Mouse (Mus musculus) heart, embryonic 12.5 days (tissue): ENCODE measurements around the gene Vamp5. TPM values are rescaled to one million over a fixed set of nuclear protein-coding genes. Genes with fewer than 3 reads are reported as not detected.

Source experiments
- ATAC-seq: fragments of 200-750 bp; cut with Nextera tagmentation; 2 replicates; pipeline ENCODE4 v1.8.0; 2017; ENCODE audit warnings: moderate TSS enrichment, moderate library complexity; ENCODE audit not compliant: insufficient number of reproducible peaks, low FRiP score
- H3K27ac ChIP-seq: fragments of 300-500 bp; sonication (generic); 2 replicates; pipeline ENCODE4 v1.5.1; 2016; ENCODE audit warnings: mild to moderate bottlenecking, moderate library complexity; ENCODE audit not compliant: poor library complexity, severe bottlenecking
- H3K27me3 ChIP-seq: fragments of 300-500 bp; sonication (generic); replicated peaks from 2 replicates; pipeline ENCODE4 v1.6.1; 2016; ENCODE audit warnings: mild to moderate bottlenecking, moderate library complexity
- H3K36me3 ChIP-seq: fragments of 300-500 bp; sonication (generic); 2 replicates; pipeline ENCODE4 v1.6.1; 2016; ENCODE audit warnings: mild to moderate bottlenecking, moderate library complexity
- H3K4me1 ChIP-seq: fragments of 300-500 bp; sonication (generic); replicated peaks from 2 replicates; pipeline ENCODE4 v1.6.1; 2016; ENCODE audit warnings: mild to moderate bottlenecking
- H3K4me2 ChIP-seq: fragments of 300-500 bp; sonication (generic); 2 replicates; pipeline ENCODE4 v1.6.1; 2016; ENCODE audit warnings: mild to moderate bottlenecking, moderate library complexity
- H3K4me3 ChIP-seq: fragments of 300-500 bp; sonication (generic); 2 replicates; pipeline ENCODE4 v1.5.1; 2016; ENCODE audit warnings: mild to moderate bottlenecking
- H3K9ac ChIP-seq: fragments of 300-500 bp; sonication (generic); 2 replicates; pipeline ENCODE4 v1.6.1; 2016; ENCODE audit warnings: mild to moderate bottlenecking, moderate library complexity
- H3K9me3 ChIP-seq: fragments of 300-500 bp; sonication (generic); replicated peaks from 2 replicates; pipeline ENCODE4 v1.6.1; 2016; ENCODE audit warnings: mild to moderate bottlenecking, moderate library complexity
- WGBS: fragments of 180-500 bp; shearing (Covaris S2); methylation state at CpG from one replicate; pipeline ENCODE4 v1.1.7; 2016; 5-methylcytosine and 5-hydroxymethylcytosine counted together
- polyA plus RNA-seq: library from polyadenylated mRNA; unstranded; fragments of >200 nt; fragmentation: Nextera tagmentation; extraction: Ambion mirVana; gene quantifications from 2 replicates; pipeline ENCODE4 v1.2.1, GENCODE M21; 2016

Gene Vamp5
- polyA plus RNA-seq, 1 experiment from 2014 or later: 48.3 TPM

GRCm38 (mm10) chr6:72410518-72410917 is 30.2 kb upstream of the Vamp5 start:
- ATAC-seq: no peak
- no peaks in the 10 kb centered on the region for H3K9me3 ChIP-seq
- H3K4me3 ChIP-seq: no peak overlapping the region
- no peak overlapping the region for H3K9ac ChIP-seq
- no peak overlapping the region for H3K4me2 ChIP-seq
- H3K27ac ChIP-seq: no peak overlapping the region
- peaks cover 11% of the 10 kb centered on the region for H3K4me1 ChIP-seq
- 77% methylated on average over 7 of the region's 7 CpGs for WGBS
- no peaks in the 10 kb centered on the region for H3K36me3 ChIP-seq
- no peaks in the 10 kb centered on the region for H3K27me3 ChIP-seq

GRCm38 (mm10) chr6:72410003-72410402 is 29.7 kb upstream of the Vamp5 start:
- no peak for ATAC-seq
- H3K4me3 ChIP-seq: no peak overlapping the region
- 15% methylated on average over 1 of the region's 1 CpGs for WGBS
- no peaks in the 10 kb centered on the region for H3K27me3 ChIP-seq
- peaks cover 7% of the 10 kb centered on the region for H3K4me1 ChIP-seq
- H3K9ac ChIP-seq: no peak overlapping the region
- no peak overlapping the region for H3K27ac ChIP-seq
- no peak overlapping the region for H3K4me2 ChIP-seq
- H3K9me3 ChIP-seq: no peaks in the 10 kb centered on the region
- H3K36me3 ChIP-seq: no peaks in the 10 kb centered on the region

- Histone ChIP-seq H3K27me3 (no peaks in the 10 kb centered on the region), H3K4me1 (peaks cover 4% of the 10 kb centered on the region; the same call in 1 of the 2 replicates), H3K9ac (no peak overlapping the region), H3K4me3 (no peak overlapping the region), H3K27ac (no peak overlapping the region), H3K4me2 (no peak overlapping the region), H3K9me3 (no peaks in the 10 kb centered on the region), H3K36me3 (no peaks in the 10 kb centered on the region)
- no peak for ATAC-seq
- 15% methylated on average over 3 of the region's 3 CpGs for WGBS
These were observed 29.3 kb upstream of the Vamp5 start for GRCm38 (mm10) chr6:72409567-72409966.

GRCm38 (mm10) chr6:72407119-72407518 is 26.9 kb upstream of the Vamp5 start:
- Histone ChIP-seq H3K27ac (no peak overlapping the region), H3K9ac (no peak overlapping the region), H3K36me3 (no peaks in the 10 kb centered on the region), H3K4me1 (no peaks in the 10 kb centered on the region), H3K4me2 (no peak overlapping the region), H3K4me3 (no peak overlapping the region), H3K27me3 (no peaks in the 10 kb centered on the region), H3K9me3 (no peaks in the 10 kb centered on the region)
- peak; percentile 82 for ATAC-seq
- WGBS: 2% methylated on average over 5 of the region's 5 CpGs

- 74% methylated on average over 7 of the region's 7 CpGs for WGBS
- no peaks in the 10 kb centered on the region for H3K9me3 ChIP-seq
- no peak overlapping the region for H3K27ac ChIP-seq
- ATAC-seq: no peak
- no peaks in the 10 kb centered on the region for H3K27me3 ChIP-seq
- no peak overlapping the region for H3K4me2 ChIP-seq
- no peaks in the 10 kb centered on the region for H3K4me1 ChIP-seq
- no peak overlapping the region for H3K9ac ChIP-seq
- H3K36me3 ChIP-seq: no peaks in the 10 kb centered on the region
- no peak overlapping the region for H3K4me3 ChIP-seq
These were observed 25.1 kb upstream of the Vamp5 start for GRCm38 (mm10) chr6:72405356-72405755.

- WGBS: 25% methylated on average over 7 of the region's 7 CpGs
- no peak overlapping the region for H3K4me2 ChIP-seq
- ATAC-seq: no peak
These were observed 21.6 kb upstream of the Vamp5 start for GRCm38 (mm10) chr6:72401875-72402274.

GRCm38 (mm10) chr6:72399967-72400366 is 19.7 kb upstream of the Vamp5 start:
- Histone ChIP-seq H3K4me1 (no peaks in the 10 kb centered on the region), H3K9ac (no peak overlapping the region), H3K36me3 (no peaks in the 10 kb centered on the region), H3K27me3 (no peaks in the 10 kb centered on the region), H3K9me3 (no peaks in the 10 kb centered on the region), H3K27ac (no peak overlapping the region), H3K4me2 (no peak overlapping the region), H3K4me3 (no peak overlapping the region)
- WGBS: 55% methylated on average over 2 of the region's 2 CpGs
- ATAC-seq: no peak

More at GRCm38 (mm10) chr6:72401875-72402274, 21.6 kb upstream of the Vamp5 start:
- Histone ChIP-seq H3K36me3 (no peaks in the 10 kb centered on the region), H3K4me3 (no peak overlapping the region), H3K27me3 (no peaks in the 10 kb centered on the region), H3K9ac (no peak overlapping the region), H3K27ac (no peak overlapping the region), H3K4me1 (no peaks in the 10 kb centered on the region), H3K9me3 (no peaks in the 10 kb centered on the region)

- ATAC-seq: no peak
- Histone ChIP-seq H3K36me3 (no peaks in the 10 kb centered on the region), H3K4me2 (no peak overlapping the region), H3K9me3 (no peaks in the 10 kb centered on the region), H3K4me3 (no peak overlapping the region), H3K4me1 (no peaks in the 10 kb centered on the region), H3K27ac (no peak overlapping the region), H3K9ac (no peak overlapping the region), H3K27me3 (no peaks in the 10 kb centered on the region)
- WGBS: 74% methylated on average over 10 of the region's 10 CpGs
These were observed 16.6 kb upstream of the Vamp5 start for GRCm38 (mm10) chr6:72396837-72397251.

- Histone ChIP-seq H3K27me3 (no peaks in the 10 kb centered on the region), H3K36me3 (peaks cover 17% of the 10 kb centered on the region), H3K9me3 (no peaks in the 10 kb centered on the region), H3K4me2 (no peak overlapping the region), H3K4me3 (no peak overlapping the region), H3K9ac (no peak overlapping the region), H3K4me1 (peaks cover 31% of the 10 kb centered on the region), H3K27ac (peak overlapping the region; percentile 52; the same call in 1 of the 2 replicates)
- WGBS: 87% methylated on average over 5 of the region's 5 CpGs
- ATAC-seq: no peak
These were observed 12.1 kb upstream of the Vamp5 start for GRCm38 (mm10) chr6:72392341-72392740.

- peak overlapping the region; percentile 77 for H3K4me2 ChIP-seq
- H3K36me3 ChIP-seq: peaks cover 27% of the 10 kb centered on the region
- peaks cover 31% of the 10 kb centered on the region for H3K4me1 ChIP-seq
- H3K9ac ChIP-seq: peak overlapping the region; percentile 85
- peak; percentile 85 for ATAC-seq
- WGBS: 9% methylated on average over 11 of the region's 12 CpGs
- H3K4me3 ChIP-seq: peak overlapping the region; percentile 56
- H3K27me3 ChIP-seq: no peaks in the 10 kb centered on the region
- no peaks in the 10 kb centered on the region for H3K9me3 ChIP-seq
- H3K27ac ChIP-seq: peak overlapping the region; percentile 95
These were observed 10.7 kb upstream of the Vamp5 start for GRCm38 (mm10) chr6:72390795-72391521.

GRCm38 (mm10) chr6:72389941-72390771 is 9.9 kb upstream of the Vamp5 start, which contains the start of gene Vamp8:
Vamp8 (minus strand) TSS chr6:72390703.
- H3K4me3 ChIP-seq: peak within 1 kb of the TSS; percentile 56
- H3K4me2 ChIP-seq: peak within 1 kb of the TSS; percentile 77
- H3K27ac ChIP-seq: peak within 1 kb of the TSS; percentile 95
- no peaks in the 10 kb centered on the region for H3K27me3 ChIP-seq
- H3K9ac ChIP-seq: peak within 1 kb of the TSS; percentile 85
- H3K9me3 ChIP-seq: no peaks in the 10 kb centered on the region
- peaks cover 35% of the 10 kb centered on the region for H3K36me3 ChIP-seq
- under 1% methylated on average over 33 of the region's 33 CpGs for WGBS
- peaks cover 31% of the 10 kb centered on the region for H3K4me1 ChIP-seq
- peak; percentile 66 for ATAC-seq
